Mouse (Mus musculus): ENCODE data around the gene Eps8. TPM values are rescaled to one million over a fixed set of nuclear protein-coding genes. Genes with fewer than 3 reads are reported as not detected.
A peak's percentile ranks its signal among the peaks of the same experiment; 100 is the strongest.

Eps8 gene
- polyA plus RNA-seq, 1 experiment from 2014 or later = 27.5 TPM

DNA sequence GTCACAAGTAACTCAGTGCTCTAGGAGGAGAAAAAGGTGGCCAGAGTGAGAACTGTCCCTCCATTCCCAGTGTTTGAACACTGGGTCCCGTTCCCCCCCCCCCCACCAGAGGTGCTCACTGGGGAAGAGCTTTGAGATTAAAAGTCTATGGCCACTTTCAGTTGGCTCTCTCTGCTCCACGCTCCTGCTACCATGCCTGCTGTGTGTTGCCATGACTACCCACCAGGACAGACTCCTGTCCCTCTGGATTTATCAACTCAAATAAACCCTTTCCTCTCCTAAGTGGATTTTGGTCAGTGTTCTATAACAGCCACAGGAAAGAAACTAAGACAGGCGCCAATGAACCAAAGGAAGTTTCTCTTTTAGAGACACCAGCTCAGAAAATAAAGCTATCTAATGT lies 128.9 kb downstream of the Eps8 start:
- ATAC-seq (ENCODE audit: low FRiP score, low read depth) = no peak

DNA sequence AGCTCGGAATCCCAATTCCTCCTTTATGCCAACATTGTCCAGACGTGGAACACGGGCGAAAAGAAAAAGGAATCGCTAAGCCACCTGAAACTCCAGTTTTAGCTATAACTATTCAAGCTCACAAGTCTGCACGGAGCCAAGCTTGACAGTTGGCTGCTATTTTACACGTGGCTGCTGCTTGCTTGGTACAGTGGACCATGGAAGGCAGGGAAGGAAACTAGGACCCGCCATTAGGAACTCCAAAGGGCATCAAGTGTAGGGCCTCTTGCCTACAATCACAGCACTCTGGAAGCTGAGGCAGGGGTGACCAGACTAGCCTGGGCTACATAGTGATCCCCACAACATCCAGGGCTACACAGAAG lies 134.4 kb downstream of the Eps8 start:
- Histone ChIP-seq H3K4me2 (no peak overlapping the region), H3K4me1 (replicated peaks) (peaks cover 9% of the 10 kb centered on the region), H3K9ac (no peak overlapping the region), H3K4me3 (no peak overlapping the region), H3K36me3 (0 out of 2 replicates have a peak, but pooled peaks cover 3% of the 10 kb centered on the region), H3K9me3 (no peaks in the 10 kb centered on the region), H3K27ac (replicated peaks) (no peak overlapping the region; the same call in 1 of the 2 replicates), H3K27me3 (no peaks in the 10 kb centered on the region)
- WGBS = 73% methylated on average over 8 of the region's 8 CpGs
- ATAC-seq (ENCODE audit: low FRiP score, low read depth) = no peak

More for the DNA sequence above, 128.9 kb downstream of the Eps8 start:
- H3K36me3 ChIP-seq = no peaks in the 10 kb centered on the region
- no peak overlapping the region for H3K4me3 ChIP-seq
- H3K9ac ChIP-seq = no peak overlapping the region
- H3K4me2 ChIP-seq = no peak overlapping the region
- no peaks in the 10 kb centered on the region for H3K27me3 ChIP-seq
- H3K9me3 ChIP-seq = no peaks in the 10 kb centered on the region
- H3K27ac ChIP-seq (replicated peaks) = no peak overlapping the region
- 0 out of 2 replicates have a peak, but pooled peaks cover 5% of the 10 kb centered on the region for H3K4me1 ChIP-seq (replicated peaks)
- WGBS = 21% methylated on average over 3 of the region's 3 CpGs

DNA sequence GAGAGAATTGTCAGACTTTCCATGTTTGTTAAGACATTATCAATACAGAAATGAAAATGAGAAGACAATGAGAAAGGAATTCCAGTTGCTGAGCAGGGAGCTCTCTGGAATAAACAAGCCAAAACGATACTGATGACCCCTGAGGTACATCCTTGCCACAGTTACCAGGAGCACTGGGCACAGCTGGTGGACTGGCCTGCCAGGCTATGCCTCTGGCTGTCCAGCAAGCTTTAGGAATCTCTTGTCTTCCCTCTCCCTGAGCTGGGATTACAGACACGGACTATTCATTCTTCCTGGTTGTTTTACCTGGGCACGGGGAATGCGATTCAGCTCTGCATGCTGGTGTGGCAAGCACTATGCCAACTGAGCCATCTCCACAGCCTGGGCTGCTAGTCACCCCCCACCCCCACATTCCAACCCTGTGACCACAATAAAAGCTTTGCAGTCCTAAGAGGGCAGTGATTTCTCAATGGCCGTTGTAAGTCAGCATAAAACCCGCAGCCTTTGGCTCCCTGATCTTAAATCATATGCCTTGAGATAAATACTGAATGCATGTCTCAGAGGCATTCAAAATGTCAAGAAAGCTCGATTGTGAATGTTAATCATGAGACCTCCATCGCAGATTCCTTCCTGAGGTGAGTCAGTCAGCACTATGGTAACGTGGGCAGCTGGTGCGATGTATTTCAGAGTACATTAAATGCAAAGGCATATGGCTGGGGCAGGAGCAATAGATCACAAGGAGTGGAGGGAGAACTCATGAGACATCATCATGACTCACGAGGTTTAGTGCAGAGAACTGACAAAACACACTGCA lies 134.9 kb downstream of the Eps8 start:
- ATAC-seq (ENCODE audit: low FRiP score, low read depth) = peak; percentile 51; the same call in 1 of the 2 replicates
- Histone ChIP-seq H3K9me3 (no peaks in the 10 kb centered on the region), H3K27ac (replicated peaks) (no peak overlapping the region; the same call in 1 of the 2 replicates), H3K4me3 (no peak overlapping the region), H3K9ac (no peak overlapping the region), H3K4me2 (no peak overlapping the region), H3K27me3 (no peaks in the 10 kb centered on the region), H3K36me3 (0 out of 2 replicates have a peak, but pooled peaks cover 4% of the 10 kb centered on the region), H3K4me1 (replicated peaks) (peaks cover 9% of the 10 kb centered on the region)
- WGBS = 43% methylated on average over 11 of the region's 11 CpGs

DNA sequence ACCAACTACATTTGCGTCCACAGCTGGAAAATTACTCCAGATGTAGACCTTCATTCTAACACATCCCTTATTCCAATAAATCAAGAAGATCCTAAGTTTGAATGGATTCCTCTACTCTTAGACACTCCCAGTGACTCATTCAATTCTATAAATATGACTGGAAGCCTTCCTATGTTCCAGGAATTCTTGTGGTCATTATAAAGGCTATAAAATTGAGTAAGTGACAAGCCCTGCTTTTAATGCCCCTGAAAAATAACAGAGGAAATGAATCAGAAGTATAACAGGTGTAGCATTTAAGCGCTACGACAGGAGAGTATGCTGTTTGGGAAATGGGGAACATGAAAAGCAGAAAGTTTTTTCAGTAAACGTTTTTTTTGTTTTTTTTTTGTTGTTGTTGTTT lies 139.8 kb downstream of the Eps8 start:
- no peak for ATAC-seq (ENCODE audit: low FRiP score, low read depth)
- H3K4me2 ChIP-seq = no peak overlapping the region
- no peaks in the 10 kb centered on the region for H3K9me3 ChIP-seq
- H3K9ac ChIP-seq = no peak overlapping the region
- H3K4me1 ChIP-seq (replicated peaks) = peaks cover 5% of the 10 kb centered on the region
- no peak overlapping the region for H3K27ac ChIP-seq (replicated peaks)
- peaks cover 8% of the 10 kb centered on the region; the same call in 1 of the 2 replicates for H3K36me3 ChIP-seq
- WGBS = 88% methylated on average over 4 of the region's 4 CpGs
- no peaks in the 10 kb centered on the region for H3K27me3 ChIP-seq
- H3K4me3 ChIP-seq = no peak overlapping the region

DNA sequence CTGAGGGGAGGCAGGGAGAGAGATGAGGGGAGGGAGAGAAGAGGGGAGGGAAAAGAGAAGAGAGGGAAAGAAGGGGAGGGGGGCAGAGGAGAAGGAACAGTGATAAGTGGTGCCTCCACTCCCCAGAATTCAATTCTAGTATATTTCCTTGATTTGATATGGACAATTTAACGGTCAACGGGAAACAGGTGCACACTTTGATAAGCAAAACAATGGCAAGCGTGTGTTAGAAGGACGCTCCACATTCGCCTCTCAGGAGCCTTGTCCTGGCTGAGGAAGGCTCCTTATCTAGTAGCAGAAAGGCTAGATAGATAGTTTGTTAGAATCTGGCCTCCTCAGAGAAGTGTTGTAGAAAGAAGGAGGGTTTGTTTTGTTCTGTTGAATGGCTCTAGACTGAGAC lies 141.9 kb downstream of the Eps8 start:
- no peak for ATAC-seq (ENCODE audit: low FRiP score, low read depth)
- H3K27ac ChIP-seq (replicated peaks) = no peak overlapping the region
- no peaks in the 10 kb centered on the region for H3K27me3 ChIP-seq
- WGBS = 74% methylated on average over 5 of the region's 5 CpGs
- no peaks in the 10 kb centered on the region for H3K4me1 ChIP-seq (replicated peaks)
- H3K9me3 ChIP-seq = no peaks in the 10 kb centered on the region
- H3K9ac ChIP-seq = no peak overlapping the region
- peaks cover 14% of the 10 kb centered on the region; the same call in 1 of the 2 replicates for H3K36me3 ChIP-seq
- H3K4me2 ChIP-seq = no peak overlapping the region
- no peak overlapping the region for H3K4me3 ChIP-seq

DNA sequence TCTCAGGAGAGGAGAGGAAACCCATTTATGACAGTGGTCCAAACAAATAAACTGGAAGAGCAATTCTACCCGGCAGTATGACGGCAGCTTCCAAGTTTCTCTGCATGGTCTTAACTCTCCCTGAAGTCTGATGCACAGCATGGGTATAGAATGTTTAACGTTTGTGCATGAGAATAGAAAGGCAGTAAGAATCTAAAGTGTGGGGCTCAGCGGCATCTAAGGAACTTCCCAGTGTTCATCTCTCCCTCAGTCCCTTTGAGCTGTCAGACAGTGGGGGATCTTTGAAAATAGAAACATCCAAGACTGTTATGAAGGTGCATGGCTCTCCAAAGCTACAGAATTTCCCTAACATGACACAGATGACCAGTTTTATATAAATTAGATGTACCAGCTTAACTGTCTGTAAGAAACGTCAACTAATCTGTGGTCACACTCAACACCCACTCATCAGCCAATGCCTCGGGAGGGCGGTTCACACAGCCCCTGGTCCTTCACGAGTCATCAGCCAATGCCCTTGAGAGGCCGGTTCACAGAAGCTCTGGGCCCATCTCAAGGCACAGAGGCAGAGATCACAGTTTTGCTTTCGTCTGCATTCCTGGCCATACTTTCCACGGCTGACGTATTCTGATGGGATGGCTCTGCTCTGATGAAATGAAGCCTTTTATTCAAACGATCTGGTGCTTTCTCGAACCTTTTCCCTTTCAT lies 145.2 kb downstream of the Eps8 start:
- no peaks in the 10 kb centered on the region for H3K9me3 ChIP-seq
- no peak overlapping the region for H3K4me3 ChIP-seq
- peaks cover 11% of the 10 kb centered on the region; the same call in 1 of the 2 replicates for H3K36me3 ChIP-seq
- 81% methylated on average over 14 of the region's 14 CpGs for WGBS
- H3K4me2 ChIP-seq = no peak overlapping the region
- H3K4me1 ChIP-seq (replicated peaks) = no peaks in the 10 kb centered on the region
- H3K9ac ChIP-seq = no peak overlapping the region
- no peaks in the 10 kb centered on the region for H3K27me3 ChIP-seq
- no peak overlapping the region for H3K27ac ChIP-seq (replicated peaks)
- no peak for ATAC-seq (ENCODE audit: low FRiP score, low read depth)

DNA sequence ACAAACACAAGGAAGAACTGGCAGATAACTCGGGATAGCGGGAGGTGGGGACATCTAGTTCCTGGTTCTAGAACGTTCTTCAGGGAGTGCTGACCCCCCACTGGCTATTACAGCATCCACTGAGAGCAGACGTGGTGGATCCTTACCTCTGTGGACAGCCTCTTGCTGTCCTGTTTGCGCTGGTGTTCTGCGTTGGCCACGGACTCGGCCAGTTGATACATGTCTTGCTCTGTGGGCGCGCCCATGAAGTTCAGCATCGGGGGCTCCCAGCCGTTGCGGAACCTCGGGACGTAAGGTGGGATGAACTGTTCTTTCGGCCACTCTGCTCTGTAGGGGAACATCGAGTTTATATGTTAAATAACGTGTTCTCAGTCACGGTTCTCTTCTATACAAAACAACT lies 145.7 kb downstream of the Eps8 start:
- 93% methylated on average over 19 of the region's 19 CpGs for WGBS
- ATAC-seq (ENCODE audit: low FRiP score, low read depth) = no peak

DNA sequence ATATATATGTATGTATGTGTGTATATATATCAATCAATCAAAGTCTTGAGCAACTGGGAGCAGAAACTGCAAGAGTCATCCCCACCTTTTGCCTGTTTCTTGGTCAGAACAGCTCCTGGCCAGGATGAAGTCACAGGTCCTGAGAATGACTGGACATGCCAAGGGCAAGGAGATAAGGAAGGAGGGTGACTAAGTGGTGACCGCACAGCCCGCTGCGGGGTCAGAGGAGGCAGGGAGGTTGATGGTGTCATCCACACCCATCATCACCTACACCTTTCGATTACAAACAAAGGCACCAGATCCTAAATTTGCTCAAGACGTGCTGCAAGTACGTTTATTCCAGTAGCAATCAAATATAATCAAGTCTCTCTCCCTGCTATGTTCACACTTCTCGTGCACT lies 148.1 kb downstream of the Eps8 start:
- Histone ChIP-seq H3K4me2 (no peak overlapping the region), H3K4me1 (replicated peaks) (no peaks in the 10 kb centered on the region), H3K4me3 (no peak overlapping the region), H3K9me3 (no peaks in the 10 kb centered on the region), H3K27me3 (no peaks in the 10 kb centered on the region), H3K36me3 (peaks cover 8% of the 10 kb centered on the region; the same call in 1 of the 2 replicates), H3K9ac (no peak overlapping the region), H3K27ac (replicated peaks) (no peak overlapping the region)
- 98% methylated on average over 7 of the region's 7 CpGs for WGBS
- no peak for ATAC-seq (ENCODE audit: low FRiP score, low read depth)

More for the DNA sequence above, 145.7 kb downstream of the Eps8 start:
- Histone ChIP-seq H3K4me2 (no peak overlapping the region), H3K27ac (replicated peaks) (no peak overlapping the region), H3K36me3 (peaks cover 11% of the 10 kb centered on the region; the same call in 1 of the 2 replicates), H3K27me3 (no peaks in the 10 kb centered on the region), H3K9ac (no peak overlapping the region), H3K9me3 (no peaks in the 10 kb centered on the region), H3K4me1 (replicated peaks) (no peaks in the 10 kb centered on the region), H3K4me3 (no peak overlapping the region)

DNA sequence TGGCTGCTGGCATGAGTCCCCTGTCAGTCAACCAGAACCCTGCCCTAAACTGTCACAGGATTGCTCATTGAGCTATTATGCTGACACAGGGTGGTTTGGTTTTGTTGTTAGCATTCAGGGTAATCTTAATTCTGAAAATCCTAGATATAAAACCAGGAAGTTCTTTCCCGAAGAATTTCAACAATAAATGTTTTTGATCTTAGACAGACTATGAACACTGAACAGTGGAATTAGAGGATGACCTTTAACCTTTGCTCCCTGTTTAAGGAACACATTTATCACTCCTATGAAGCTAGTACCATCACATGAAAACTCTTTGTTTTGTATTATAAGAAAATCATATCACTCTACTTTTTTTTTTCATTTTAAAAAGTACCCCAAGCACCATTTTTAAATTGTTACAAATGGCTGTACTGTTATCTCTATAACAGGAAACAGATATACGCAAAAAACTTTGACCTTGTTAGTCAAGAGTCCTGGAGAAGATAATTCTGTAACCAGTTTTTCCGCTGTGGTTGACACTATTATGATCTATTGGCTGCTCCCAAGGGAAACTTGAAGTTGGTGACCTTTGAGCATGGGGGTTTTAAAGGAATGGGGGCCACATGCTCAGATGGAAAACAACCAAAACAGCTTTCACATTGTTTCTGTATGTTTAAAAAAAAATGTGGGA lies 149.0 kb downstream of the Eps8 start:
- H3K4me3 ChIP-seq = no peak overlapping the region
- ATAC-seq (ENCODE audit: low FRiP score, low read depth) = no peak
- 96% methylated on average over 3 of the region's 3 CpGs for WGBS
- H3K27me3 ChIP-seq = no peaks in the 10 kb centered on the region
- no peaks in the 10 kb centered on the region for H3K9me3 ChIP-seq
- no peak overlapping the region for H3K9ac ChIP-seq
- H3K4me2 ChIP-seq = no peak overlapping the region
- H3K36me3 ChIP-seq = peaks cover 7% of the 10 kb centered on the region; the same call in 1 of the 2 replicates
- H3K4me1 ChIP-seq (replicated peaks) = no peaks in the 10 kb centered on the region
- no peak overlapping the region for H3K27ac ChIP-seq (replicated peaks)

DNA sequence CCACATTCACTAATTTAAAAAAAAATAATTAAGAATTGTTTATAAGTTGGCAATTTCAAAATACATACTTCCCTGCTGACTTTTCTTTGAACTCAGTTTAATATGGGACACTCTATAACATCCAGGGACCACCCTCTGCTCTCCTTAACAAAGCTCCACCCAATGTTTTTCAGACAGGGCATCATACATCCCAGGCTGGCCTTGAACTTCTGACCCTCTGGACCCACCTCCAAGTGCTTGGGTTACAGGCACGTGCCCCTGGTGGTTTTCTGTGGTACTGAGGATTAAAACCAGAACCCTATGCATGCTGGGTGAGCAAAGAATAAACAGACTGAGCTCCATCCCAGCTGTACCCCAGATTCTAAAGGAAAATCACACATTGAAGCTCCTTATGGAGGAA lies 150.6 kb downstream of the Eps8 start:
- Histone ChIP-seq H3K27ac (replicated peaks) (no peak overlapping the region), H3K9me3 (no peaks in the 10 kb centered on the region), H3K4me3 (no peak overlapping the region), H3K4me2 (no peak overlapping the region), H3K4me1 (replicated peaks) (no peaks in the 10 kb centered on the region), H3K27me3 (no peaks in the 10 kb centered on the region), H3K36me3 (peaks cover 7% of the 10 kb centered on the region; the same call in 1 of the 2 replicates), H3K9ac (no peak overlapping the region)
- WGBS = 60% methylated on average over 1 of the region's 1 CpGs
- ATAC-seq (ENCODE audit: low FRiP score, low read depth) = no peak

DNA sequence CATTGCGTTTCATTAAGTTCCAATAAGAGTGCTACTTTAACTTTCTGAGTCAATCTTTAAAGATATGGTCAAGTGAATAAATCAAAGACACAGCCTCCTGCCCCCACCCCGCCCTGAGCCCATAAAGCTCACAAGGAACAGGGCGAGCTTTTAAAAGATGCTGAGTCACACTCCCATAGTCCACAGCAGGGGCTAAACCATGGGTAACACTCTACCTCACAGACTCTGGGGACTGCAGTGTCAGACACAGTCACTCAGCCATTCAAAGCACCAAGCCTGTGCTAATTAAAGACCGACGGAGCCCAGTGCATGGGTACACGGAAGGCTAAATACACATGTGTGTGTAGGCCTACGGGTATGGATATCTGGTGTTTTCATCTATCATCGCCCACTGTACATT lies 151.2 kb downstream of the Eps8 start:
- Histone ChIP-seq H3K36me3 (0 out of 2 replicates have a peak, but pooled peaks cover 4% of the 10 kb centered on the region), H3K9ac (no peak overlapping the region), H3K27me3 (no peaks in the 10 kb centered on the region), H3K4me2 (no peak overlapping the region), H3K4me1 (replicated peaks) (no peaks in the 10 kb centered on the region), H3K4me3 (no peak overlapping the region), H3K27ac (replicated peaks) (no peak overlapping the region), H3K9me3 (no peaks in the 10 kb centered on the region)
- WGBS = 86% methylated on average over 8 of the region's 8 CpGs
- no peak for ATAC-seq (ENCODE audit: low FRiP score, low read depth)

DNA sequence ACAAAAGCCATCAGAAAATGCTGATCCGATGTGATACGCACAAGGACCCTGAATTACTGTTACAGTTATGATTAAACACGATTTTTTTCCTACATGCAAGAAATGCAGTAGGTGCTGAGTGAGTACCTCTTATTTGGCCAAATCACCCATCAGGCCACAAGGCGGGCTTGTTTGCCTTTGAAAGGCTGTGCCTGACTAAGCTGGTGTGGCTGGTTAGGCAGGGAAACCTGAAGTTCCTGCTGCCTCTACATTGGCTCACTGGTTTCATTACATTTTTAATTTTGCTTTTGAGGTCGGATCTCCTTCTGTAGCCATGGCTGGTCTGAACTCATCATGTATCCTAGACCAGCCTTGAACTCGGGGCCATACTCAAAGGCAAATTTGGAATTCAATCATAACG lies 151.7 kb downstream of the Eps8 start:
- H3K36me3 ChIP-seq = 0 out of 2 replicates have a peak, but pooled peaks cover 3% of the 10 kb centered on the region
- no peak for ATAC-seq (ENCODE audit: low FRiP score, low read depth)
- no peaks in the 10 kb centered on the region for H3K9me3 ChIP-seq
- H3K27me3 ChIP-seq = no peaks in the 10 kb centered on the region
- H3K4me3 ChIP-seq = no peak overlapping the region
- no peak overlapping the region for H3K9ac ChIP-seq
- H3K27ac ChIP-seq (replicated peaks) = no peak overlapping the region
- 88% methylated on average over 7 of the region's 7 CpGs for WGBS
- no peaks in the 10 kb centered on the region for H3K4me1 ChIP-seq (replicated peaks)
- H3K4me2 ChIP-seq = no peak overlapping the region

Data from hindbrain, embryonic 15.5 days (tissue).